Mouse (Mus musculus): ENCODE data around the gene BC048562. TPM values are rescaled to one million over a fixed set of nuclear protein-coding genes. Genes with fewer than 3 reads are reported as not detected.

The BC048562 gene
- polyA plus RNA-seq, 1 experiment: not detected

GRCm38 (mm10) chr9:108450292-108451169 is 14.2 kb downstream of the BC048562 start:
- DNase-seq (ENCODE audit: low read depth): no peak

- DNase-seq (ENCODE audit: low read depth): no peak
Observed at GRCm38 (mm10) chr9:108451170-108451493, 14.8 kb downstream of the BC048562 start.

- no peak for DNase-seq (ENCODE audit: low read depth)
Observed at GRCm38 (mm10) chr9:108451519-108452160, 15.4 kb downstream of the BC048562 start.

GRCm38 (mm10) chr9:108452291-108452906 is 16.1 kb downstream of the BC048562 start:
- DNase-seq (ENCODE audit: low read depth): no peak

GRCm38 (mm10) chr9:108452911-108453310 is 16.6 kb downstream of the BC048562 start:
- no peak for DNase-seq (ENCODE audit: low read depth)

GRCm38 (mm10) chr9:108453458-108453857 is 17.2 kb downstream of the BC048562 start:
- DNase-seq (ENCODE audit: low read depth): no peak

GRCm38 (mm10) chr9:108454429-108454828 is 18.1 kb downstream of the BC048562 start:
- DNase-seq (ENCODE audit: low read depth): no peak

- no peak for DNase-seq (ENCODE audit: low read depth)
Observed at GRCm38 (mm10) chr9:108455747-108456571, 19.7 kb downstream of the BC048562 start.

- DNase-seq (ENCODE audit: low read depth): no peak
Observed at GRCm38 (mm10) chr9:108456953-108457352, 20.7 kb downstream of the BC048562 start.

GRCm38 (mm10) chr9:108459939-108460318 is 23.6 kb downstream of the BC048562 start:
- DNase-seq (ENCODE audit: low read depth): peak; percentile 97

- DNase-seq (ENCODE audit: low read depth): no peak
Observed at GRCm38 (mm10) chr9:108460319-108461178, 24.3 kb downstream of the BC048562 start, which contains the start of gene Ccdc71. Gene Ccdc71, plus strand, starts transcription at chr9:108460527.

GRCm38 (mm10) chr9:108461181-108461631 is 24.9 kb downstream of the BC048562 start, which contains the start of gene Klhdc8b:
Gene Klhdc8b, minus strand, starts transcription at chr9:108461581.
- no peak for DNase-seq (ENCODE audit: low read depth)

- no peak for DNase-seq (ENCODE audit: low read depth)
Observed at GRCm38 (mm10) chr9:108461675-108462074, 25.4 kb downstream of the BC048562 start.

- DNase-seq (ENCODE audit: low read depth): no peak
Observed at GRCm38 (mm10) chr9:108462192-108462591, 25.9 kb downstream of the BC048562 start.

GRCm38 (mm10) chr9:108463713-108464112 is 27.4 kb downstream of the BC048562 start:
- DNase-seq (ENCODE audit: low read depth): no peak

GRCm38 (mm10) chr9:108466219-108466618 is 29.9 kb downstream of the BC048562 start:
- DNase-seq (ENCODE audit: low read depth): no peak

GRCm38 (mm10) chr9:108469430-108469829 is 33.1 kb downstream of the BC048562 start:
- no peak for DNase-seq (ENCODE audit: low read depth)

- no peak for DNase-seq (ENCODE audit: low read depth)
Observed at GRCm38 (mm10) chr9:108469845-108470244, 33.6 kb downstream of the BC048562 start.

GRCm38 (mm10) chr9:108474528-108474927 is 38.2 kb downstream of the BC048562 start:
- no peak for DNase-seq (ENCODE audit: low read depth)

- no peak for DNase-seq (ENCODE audit: low read depth)
Observed at GRCm38 (mm10) chr9:108478638-108479156, 42.4 kb downstream of the BC048562 start.

All from gonadal fat pad, adult 2 months (tissue).